Mouse (Mus musculus): ENCODE measurements around the gene Trim63. TPM values are rescaled to one million over a fixed set of nuclear protein-coding genes. Genes with fewer than 3 reads are reported as not detected.
A peak's percentile ranks its signal among the peaks of the same experiment; 100 is the strongest.
"Not testable (repeated sequence)": the region's sequence is repeated elsewhere in the genome, so short reads cannot be mapped to it uniquely, and the experiment has no call there.

Trim63 gene
- polyA plus RNA-seq, 1 experiment from 2014 or later = 0.56 TPM

DNA sequence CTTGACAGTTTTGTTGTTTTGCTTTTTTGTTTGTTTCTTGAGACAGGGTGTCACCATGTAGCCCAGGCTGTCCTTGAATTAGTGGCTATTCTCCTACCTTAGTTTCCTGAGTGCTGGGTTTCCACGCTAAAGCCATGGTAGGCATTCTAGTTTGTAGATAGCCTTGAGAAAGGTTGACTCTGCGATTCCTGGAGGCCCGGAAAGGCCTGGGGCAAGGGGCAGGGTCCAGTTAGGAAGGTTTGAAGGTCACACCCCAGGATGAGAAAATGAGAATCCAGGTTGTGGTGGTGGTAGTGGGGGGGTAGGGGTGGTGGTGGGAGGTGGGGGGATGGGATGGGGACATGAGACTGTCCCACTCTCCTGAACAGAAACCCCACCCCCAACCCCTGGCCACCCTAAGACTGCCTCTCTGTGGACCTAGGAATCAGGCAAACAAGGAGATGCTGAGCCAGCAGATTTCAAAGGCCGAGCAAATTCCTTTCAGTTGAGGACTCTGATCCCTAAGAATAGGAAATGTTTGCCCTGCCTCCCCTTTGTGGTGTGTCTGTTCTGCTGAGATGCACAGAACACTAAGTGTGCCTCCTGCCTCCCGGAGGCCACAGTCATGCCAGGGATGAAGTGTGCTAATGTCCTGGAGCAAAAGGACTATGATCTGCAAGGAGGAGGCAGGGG is 12.1 kb downstream of the Trim63 start:
- Histone ChIP-seq H3K27ac (no peak overlapping the region; the same call in 1 of the 2 replicates), H3K36me3 (no peaks in the 10 kb centered on the region), H3K4me3 (no peak overlapping the region), H3K27me3 (ENCODE audit: insufficient read depth, poor library complexity, severe bottlenecking) (no peaks in the 10 kb centered on the region), H3K4me1 (replicated peaks) (peaks cover 17% of the 10 kb centered on the region; the same call in 1 of the 2 replicates), H3K9me3 (no peaks in the 10 kb centered on the region)
- no peak for DNase-seq (ENCODE audit: low spot score)
- 63% methylated on average over 5 of the region's 5 CpGs for WGBS

GRCm38 (mm10) chr4:134328151-134328550 is 13.2 kb downstream of the Trim63 start:
- Histone ChIP-seq H3K4me1 (replicated peaks) (peaks cover 17% of the 10 kb centered on the region; the same call in 1 of the 2 replicates), H3K9me3 (no peaks in the 10 kb centered on the region), H3K4me3 (no peak overlapping the region), H3K27ac (no peak overlapping the region), H3K27me3 (ENCODE audit: insufficient read depth, poor library complexity, severe bottlenecking) (no peaks in the 10 kb centered on the region), H3K36me3 (no peaks in the 10 kb centered on the region)
- DNase-seq (ENCODE audit: low spot score) = no peak
- 62% methylated on average over 8 of the region's 8 CpGs for WGBS

DNA sequence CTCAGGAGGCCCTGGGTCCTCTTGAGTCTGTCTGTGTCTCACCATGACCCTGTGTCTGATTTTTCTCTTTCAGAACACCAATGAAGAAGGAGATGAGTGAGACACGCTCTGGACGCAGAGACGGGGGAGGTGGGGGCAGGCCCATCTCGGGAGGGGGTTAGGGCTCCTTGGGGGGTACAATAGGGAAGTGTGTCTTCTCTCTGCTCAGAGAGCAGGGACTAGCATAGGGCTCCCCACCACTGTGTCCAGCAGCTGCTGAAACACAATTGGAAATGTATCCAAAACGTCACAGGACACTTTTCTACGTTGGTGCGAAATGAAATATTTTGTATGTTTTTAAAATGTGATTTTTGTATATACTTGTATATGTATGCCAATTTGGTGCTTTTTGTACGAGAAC is 13.9 kb downstream of the Trim63 start:
- no peak overlapping the region for H3K27ac ChIP-seq
- no peaks in the 10 kb centered on the region for H3K9me3 ChIP-seq
- H3K36me3 ChIP-seq = no peaks in the 10 kb centered on the region
- no peak for DNase-seq (ENCODE audit: low spot score)
- WGBS = 87% methylated on average over 8 of the region's 8 CpGs
- no peaks in the 10 kb centered on the region for H3K27me3 ChIP-seq (ENCODE audit: insufficient read depth, poor library complexity, severe bottlenecking)
- H3K4me3 ChIP-seq = no peak overlapping the region
- peaks cover 17% of the 10 kb centered on the region; the same call in 1 of the 2 replicates for H3K4me1 ChIP-seq (replicated peaks)

DNA sequence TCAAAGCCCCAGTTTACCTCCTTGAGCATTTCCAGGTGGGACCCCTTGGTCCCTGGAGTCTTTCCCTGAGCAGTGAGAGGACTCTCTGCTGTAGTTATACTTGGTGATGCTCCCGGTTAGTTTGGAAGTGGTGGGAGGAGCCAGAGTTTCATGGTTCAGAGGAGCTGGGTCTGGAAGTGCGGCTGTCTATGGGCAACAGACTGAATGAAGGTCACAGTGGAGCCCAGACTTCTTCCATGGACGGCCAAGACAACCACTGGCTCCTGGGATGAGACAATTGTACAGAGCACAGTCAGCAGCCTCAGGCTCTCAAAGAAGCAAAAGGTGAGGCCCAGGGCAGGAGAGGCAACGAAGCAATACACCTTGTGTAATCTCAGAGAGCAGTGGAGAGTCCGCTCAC is 15.4 kb downstream of the Trim63 start:
- Histone ChIP-seq H3K4me3 (no peak overlapping the region), H3K9me3 (no peaks in the 10 kb centered on the region), H3K4me1 (replicated peaks) (peaks cover 17% of the 10 kb centered on the region; the same call in 1 of the 2 replicates), H3K36me3 (no peaks in the 10 kb centered on the region), H3K27me3 (ENCODE audit: insufficient read depth, poor library complexity, severe bottlenecking) (no peaks in the 10 kb centered on the region), H3K27ac (no peak overlapping the region)
- WGBS = 62% methylated on average over 5 of the region's 5 CpGs
- no peak for DNase-seq (ENCODE audit: low spot score)

DNA sequence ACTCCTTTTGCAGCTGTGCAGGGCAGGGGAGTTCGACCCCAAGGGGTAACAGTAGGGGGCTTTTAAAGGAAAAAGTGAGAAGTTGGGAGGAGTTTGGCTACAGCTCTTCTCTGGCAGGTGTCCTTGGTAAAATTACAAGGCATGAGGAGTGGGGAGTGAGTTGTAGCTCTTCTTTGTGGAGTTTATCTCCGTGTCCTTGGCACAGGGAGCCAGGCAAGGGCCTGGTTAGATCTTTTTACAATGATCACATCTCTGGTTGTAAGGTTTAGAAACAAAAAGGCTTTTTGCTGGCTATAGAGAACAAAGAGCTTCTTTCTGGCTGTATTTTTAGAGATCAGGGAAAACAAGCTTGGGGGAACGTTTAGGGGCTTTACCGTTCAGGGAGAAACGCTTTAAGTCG is 26.3 kb downstream of the Trim63 start:
- not testable (repeated sequence) for H3K4me3 ChIP-seq; DNase-seq (ENCODE audit: low spot score); H3K27ac ChIP-seq; H3K36me3 ChIP-seq
- peaks cover 13% of the 10 kb centered on the region for H3K9me3 ChIP-seq
- 72% methylated on average over 6 of the region's 6 CpGs for WGBS
- peaks cover 13% of the 10 kb centered on the region for H3K4me1 ChIP-seq (replicated peaks)
- peaks cover 61% of the 10 kb centered on the region for H3K27me3 ChIP-seq (ENCODE audit: insufficient read depth, poor library complexity, severe bottlenecking)

- H3K27ac ChIP-seq = no peak overlapping the region
- peaks cover 13% of the 10 kb centered on the region for H3K4me1 ChIP-seq (replicated peaks)
- DNase-seq (ENCODE audit: low spot score) = no peak
- WGBS = 45% methylated on average over 11 of the region's 11 CpGs
- H3K4me3 ChIP-seq = no peak overlapping the region
- H3K9me3 ChIP-seq = peaks cover 10% of the 10 kb centered on the region
- peaks cover 71% of the 10 kb centered on the region for H3K27me3 ChIP-seq (ENCODE audit: insufficient read depth, poor library complexity, severe bottlenecking)
- no peaks in the 10 kb centered on the region for H3K36me3 ChIP-seq
Observed at GRCm38 (mm10) chr4:134342213-134342779, 27.4 kb downstream of the Trim63 start.

DNA sequence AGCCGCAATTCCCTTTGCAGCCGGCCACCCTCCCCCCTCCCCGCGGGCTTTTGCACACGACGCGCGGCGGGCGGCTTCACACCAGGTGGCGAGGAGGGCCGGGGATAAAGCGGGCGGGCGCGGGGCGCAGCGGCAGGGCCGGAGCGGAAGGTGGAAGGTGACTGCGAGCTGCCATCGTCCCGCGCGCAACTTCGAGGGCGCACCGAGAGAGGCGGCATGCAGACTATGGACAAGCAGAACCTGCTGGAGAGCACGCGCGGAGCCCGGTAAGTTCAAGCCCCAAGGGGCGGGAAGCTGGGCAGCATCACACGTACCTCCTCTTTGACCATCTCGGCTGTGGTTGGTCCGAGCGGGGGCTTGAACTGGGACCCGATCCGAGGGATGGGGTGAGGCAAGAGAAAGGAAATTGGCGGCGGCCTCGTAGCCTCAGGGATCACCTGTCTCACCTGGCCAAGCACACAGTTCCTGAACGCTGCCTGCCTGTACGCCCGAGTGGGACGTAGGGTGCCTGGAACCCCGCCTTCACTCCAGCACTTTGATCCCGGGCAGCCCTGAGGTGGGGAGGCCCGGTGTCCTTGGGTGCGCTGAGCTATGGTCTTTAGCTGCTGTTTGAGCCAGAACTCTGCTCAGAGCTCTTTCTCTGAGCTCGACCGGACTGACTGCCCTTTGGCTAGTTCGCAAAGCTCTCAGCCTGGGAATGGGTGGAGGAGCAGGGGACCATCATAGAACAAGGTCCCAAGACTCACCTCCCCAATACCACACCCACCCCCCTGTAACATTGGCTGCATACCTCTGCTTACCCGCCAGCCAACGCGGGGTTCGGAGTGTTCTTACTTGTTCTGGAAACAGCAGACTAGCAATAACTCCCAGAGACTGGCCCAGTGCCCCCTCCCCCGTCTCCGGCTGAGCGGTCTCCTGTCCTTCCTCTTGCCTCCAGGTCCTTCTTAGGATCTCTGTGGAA is 28.4 kb downstream of the Trim63 start, which contains the start of gene Slc30a2:
TSS of gene Slc30a2 (plus strand) at position 111 of the 961 bp plus-strand sequence.
- WGBS = 2% methylated on average over 61 of the region's 61 CpGs

GRCm38 (mm10) chr4:134344620-134345019 is 29.7 kb downstream of the Trim63 start:
- 36% methylated on average over 3 of the region's 3 CpGs for WGBS
- no peak overlapping the region for H3K27ac ChIP-seq
- H3K9me3 ChIP-seq = peaks cover 2% of the 10 kb centered on the region

More for the DNA sequence above, 28.4 kb downstream of the Trim63 start, which contains the start of gene Slc30a2:
- Histone ChIP-seq H3K36me3 (no peaks in the 10 kb centered on the region), H3K4me3 (peak within 1 kb of the TSS; percentile 46), H3K4me1 (replicated peaks) (peaks cover 13% of the 10 kb centered on the region), H3K9me3 (peaks cover 4% of the 10 kb centered on the region), H3K27me3 (ENCODE audit: insufficient read depth, poor library complexity, severe bottlenecking) (peaks cover 71% of the 10 kb centered on the region), H3K27ac (no peak within 1 kb of the TSS)
- DNase-seq (ENCODE audit: low spot score) = peak; percentile 33

DNA sequence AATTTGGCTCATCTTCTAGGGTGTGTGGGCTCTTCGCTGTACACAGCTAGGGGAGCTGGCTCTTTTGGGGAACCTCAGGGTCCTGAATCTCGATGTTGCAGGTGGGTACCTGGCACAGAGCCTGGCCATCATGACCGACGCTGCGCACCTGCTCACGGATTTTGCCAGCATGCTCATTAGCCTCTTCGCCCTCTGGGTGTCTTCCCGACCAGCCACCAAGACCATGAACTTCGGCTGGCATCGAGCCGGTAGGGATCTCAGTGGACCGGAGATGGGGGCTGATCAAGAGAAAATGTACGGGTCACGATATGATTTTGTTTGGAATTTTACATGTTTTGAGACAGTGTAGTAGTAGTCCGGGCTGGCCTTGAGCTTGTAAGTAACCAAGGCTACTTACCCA is 30.9 kb downstream of the Trim63 start:
- peaks cover 15% of the 10 kb centered on the region for H3K4me1 ChIP-seq (replicated peaks)
- H3K27me3 ChIP-seq (ENCODE audit: insufficient read depth, poor library complexity, severe bottlenecking) = peaks cover 64% of the 10 kb centered on the region
- no peak overlapping the region for H3K27ac ChIP-seq
- WGBS = 93% methylated on average over 15 of the region's 15 CpGs
- H3K36me3 ChIP-seq = no peaks in the 10 kb centered on the region
- H3K9me3 ChIP-seq = peaks cover 2% of the 10 kb centered on the region
- DNase-seq (ENCODE audit: low spot score) = no peak
- H3K4me3 ChIP-seq = no peak overlapping the region

More at GRCm38 (mm10) chr4:134344620-134345019, 29.7 kb downstream of the Trim63 start:
- no peaks in the 10 kb centered on the region for H3K36me3 ChIP-seq
- H3K27me3 ChIP-seq (ENCODE audit: insufficient read depth, poor library complexity, severe bottlenecking) = peaks cover 71% of the 10 kb centered on the region
- H3K4me1 ChIP-seq (replicated peaks) = peaks cover 13% of the 10 kb centered on the region
- no peak for DNase-seq (ENCODE audit: low spot score)
- no peak overlapping the region for H3K4me3 ChIP-seq

GRCm38 (mm10) chr4:134348078-134348477 is 33.2 kb downstream of the Trim63 start:
- no peaks in the 10 kb centered on the region; the same call in 1 of the 2 replicates for H3K9me3 ChIP-seq
- H3K36me3 ChIP-seq = no peaks in the 10 kb centered on the region
- no peak overlapping the region for H3K27ac ChIP-seq
- peaks cover 33% of the 10 kb centered on the region for H3K4me1 ChIP-seq (replicated peaks)
- no peak for DNase-seq (ENCODE audit: low spot score)
- peaks cover 41% of the 10 kb centered on the region for H3K27me3 ChIP-seq (ENCODE audit: insufficient read depth, poor library complexity, severe bottlenecking)
- no peak overlapping the region for H3K4me3 ChIP-seq
- 75% methylated on average over 11 of the region's 11 CpGs for WGBS

DNA sequence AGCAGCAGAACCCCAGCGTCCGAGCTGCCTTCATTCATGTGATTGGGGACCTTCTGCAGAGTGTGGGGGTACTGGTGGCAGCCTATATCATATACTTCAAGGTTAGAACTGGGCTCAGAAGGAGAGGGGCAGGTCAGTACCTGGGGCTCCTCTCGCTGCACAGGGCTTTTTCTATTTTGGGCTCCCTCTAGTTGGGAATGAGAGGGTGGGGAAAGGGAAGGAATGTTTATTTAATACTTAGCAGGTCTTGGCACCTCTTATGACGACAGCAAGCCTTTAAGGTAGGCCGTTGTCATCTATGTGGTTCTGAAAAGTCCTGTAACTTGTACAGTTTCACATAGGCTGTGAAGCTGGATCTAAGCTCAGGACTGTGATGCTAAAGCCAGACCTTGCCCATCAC is 33.6 kb downstream of the Trim63 start:
- DNase-seq (ENCODE audit: low spot score) = no peak
- 81% methylated on average over 5 of the region's 5 CpGs for WGBS
- H3K9me3 ChIP-seq = no peaks in the 10 kb centered on the region; the same call in 1 of the 2 replicates
- peaks cover 37% of the 10 kb centered on the region for H3K27me3 ChIP-seq (ENCODE audit: insufficient read depth, poor library complexity, severe bottlenecking)
- H3K4me3 ChIP-seq = no peak overlapping the region
- no peak overlapping the region for H3K27ac ChIP-seq
- no peaks in the 10 kb centered on the region for H3K36me3 ChIP-seq
- peaks cover 33% of the 10 kb centered on the region for H3K4me1 ChIP-seq (replicated peaks)

DNA sequence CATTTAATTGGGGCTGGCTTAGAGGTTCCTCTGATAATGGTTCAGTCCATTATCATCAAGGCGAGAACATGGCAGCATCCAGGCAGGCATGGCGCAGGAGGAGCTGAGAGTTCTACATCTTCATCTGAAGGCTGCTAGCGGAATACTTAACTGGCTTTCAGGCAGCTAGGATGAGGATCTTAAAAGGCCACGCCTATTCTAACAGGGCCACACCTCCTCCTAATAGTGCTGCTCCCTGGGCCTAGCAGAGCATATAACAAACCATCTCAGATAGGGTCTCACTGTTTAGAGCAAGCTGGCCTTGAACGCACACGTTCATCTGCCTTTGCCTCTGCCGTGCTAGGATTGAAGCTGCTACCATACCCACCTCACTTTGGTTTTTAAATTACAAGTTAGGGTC is 34.9 kb downstream of the Trim63 start:
- H3K4me1 ChIP-seq (replicated peaks) = peaks cover 30% of the 10 kb centered on the region
- WGBS = 92% methylated on average over 7 of the region's 7 CpGs
- no peak overlapping the region for H3K27ac ChIP-seq
- no peak overlapping the region for H3K4me3 ChIP-seq
- no peak for DNase-seq (ENCODE audit: low spot score)
- H3K27me3 ChIP-seq (ENCODE audit: insufficient read depth, poor library complexity, severe bottlenecking) = peaks cover 24% of the 10 kb centered on the region
- H3K9me3 ChIP-seq = no peaks in the 10 kb centered on the region
- no peaks in the 10 kb centered on the region for H3K36me3 ChIP-seq

Measured in hindbrain, embryonic 10.5 days (tissue).